Mouse (Mus musculus): ENCODE measurements around the gene Kif23. TPM values are rescaled to one million over a fixed set of nuclear protein-coding genes. Genes with fewer than 3 reads are reported as not detected.

The Kif23 gene
- total RNA-seq, 2 experiments from 2014 or later, result 0.69 to 1.5 TPM

- DNase-seq, result no peak
- no peak for TF ChIP-seq CTCF (IDR thresholded peaks at IDR 0.05)
- intact Hi-C loops (cut with DNase I), result no loop called here
- H3K4me3 ChIP-seq, result no peak overlapping the region
- H3K27ac ChIP-seq, result no peak overlapping the region
Measured at GRCm38 (mm10) chr9:61932009-61932408, 14.6 kb downstream of the Kif23 start.

- Histone ChIP-seq H3K27ac (no peak overlapping the region), H3K4me3 (no peak overlapping the region)
- TF ChIP-seq CTCF (IDR thresholded peaks at IDR 0.05), result no peak
- intact Hi-C loops (cut with DNase I), result no loop called here
- no peak for DNase-seq
Measured at GRCm38 (mm10) chr9:61925086-61925660, 21.4 kb downstream of the Kif23 start.

GRCm38 (mm10) chr9:61920331-61920730 is 26.2 kb downstream of the Kif23 start:
- no peak for DNase-seq
- no peak overlapping the region for H3K27ac ChIP-seq

GRCm38 (mm10) chr9:61919464-61919863 is 27.1 kb downstream of the Kif23 start:
- intact Hi-C loops (cut with DNase I), result no loop called here

More at GRCm38 (mm10) chr9:61920331-61920730, 26.2 kb downstream of the Kif23 start:
- no peak for TF ChIP-seq CTCF (IDR thresholded peaks at IDR 0.05)
- no peak overlapping the region for H3K4me3 ChIP-seq
- intact Hi-C loops (cut with DNase I), result no loop called here

GRCm38 (mm10) chr9:61917436-61917835 is 29.1 kb downstream of the Kif23 start:
- DNase-seq, result no peak
- Histone ChIP-seq H3K27ac (no peak overlapping the region), H3K4me3 (no peak overlapping the region)
- intact Hi-C loops (cut with DNase I), result no loop called here
- TF ChIP-seq CTCF (IDR thresholded peaks at IDR 0.05), result no peak

More at GRCm38 (mm10) chr9:61919464-61919863, 27.1 kb downstream of the Kif23 start:
- Histone ChIP-seq H3K4me3 (no peak overlapping the region), H3K27ac (no peak overlapping the region)
- no peak for TF ChIP-seq CTCF (IDR thresholded peaks at IDR 0.05)
- no peak for DNase-seq

GRCm38 (mm10) chr9:61916986-61917385 is 29.6 kb downstream of the Kif23 start:
- no peak overlapping the region for H3K27ac ChIP-seq
- no peak for DNase-seq
- H3K4me3 ChIP-seq, result no peak overlapping the region
- intact Hi-C loops (cut with DNase I), result no loop called here
- no peak for TF ChIP-seq CTCF (IDR thresholded peaks at IDR 0.05)

- Histone ChIP-seq H3K27ac (peak overlapping the region; percentile 93), H3K4me3 (peak overlapping the region; percentile 74)
- DNase-seq, result no peak
- no peak for TF ChIP-seq CTCF (IDR thresholded peaks at IDR 0.05)
- intact Hi-C loops (cut with DNase I), result loop anchor here (2.0 kb wide), 1 partner anchor 31 kb away; the partner anchor contains the start of gene Kif23
Measured at GRCm38 (mm10) chr9:61915393-61916005, 31.1 kb downstream of the Kif23 start.

GRCm38 (mm10) chr9:61914917-61915300 is 31.7 kb downstream of the Kif23 start:
- no peak for TF ChIP-seq CTCF (IDR thresholded peaks at IDR 0.05)

GRCm38 (mm10) chr9:61914203-61914916 is 32.2 kb downstream of the Kif23 start, which contains the start of gene Rplp1:
Gene Rplp1 (minus strand): TSS chr9:61914542.
- peak within 1 kb of the TSS; percentile 93 for H3K27ac ChIP-seq
- H3K4me3 ChIP-seq, result peak within 1 kb of the TSS; percentile 74
- intact Hi-C loops (cut with DNase I), result loop anchor here (2.0 kb wide), 1 partner anchor 32 kb away; the partner anchor contains the start of gene Kif23
- DNase-seq, result peak; percentile 97
- no peak for TF ChIP-seq CTCF (IDR thresholded peaks at IDR 0.05)

More at GRCm38 (mm10) chr9:61914917-61915300, 31.7 kb downstream of the Kif23 start:
- no peak for DNase-seq
- Histone ChIP-seq H3K27ac (peak overlapping the region; percentile 93), H3K4me3 (peak overlapping the region; percentile 74)
- intact Hi-C loops (cut with DNase I), result loop anchor here (2.0 kb wide), 1 partner anchor 32 kb away; the partner anchor contains the start of gene Kif23

- no peak for TF ChIP-seq CTCF (IDR thresholded peaks at IDR 0.05)
- no peak for DNase-seq
- Histone ChIP-seq H3K27ac (no peak overlapping the region), H3K4me3 (no peak overlapping the region)
- intact Hi-C loops (cut with DNase I), result no loop called here
Measured at GRCm38 (mm10) chr9:61911300-61912128, 35.1 kb downstream of the Kif23 start.

GRCm38 (mm10) chr9:61910526-61911256 is 35.9 kb downstream of the Kif23 start:
- no peak overlapping the region for H3K4me3 ChIP-seq
- peak; percentile 38 for DNase-seq
- no peak overlapping the region for H3K27ac ChIP-seq
- intact Hi-C loops (cut with DNase I), result no loop called here
- TF ChIP-seq CTCF (IDR thresholded peaks at IDR 0.05), result peak; percentile 36

GRCm38 (mm10) chr9:61909633-61910032 is 36.9 kb downstream of the Kif23 start:
- no peak overlapping the region for H3K4me3 ChIP-seq
- no peak for TF ChIP-seq CTCF (IDR thresholded peaks at IDR 0.05)
- no peak overlapping the region for H3K27ac ChIP-seq
- no peak for DNase-seq
- intact Hi-C loops (cut with DNase I), result no loop called here

All from gastrocnemius, adult 2 months (tissue).